Mouse (Mus musculus): ENCODE measurements around the gene Apobec1. TPM values are rescaled to one million over a fixed set of nuclear protein-coding genes. Genes with fewer than 3 reads are reported as not detected.

Apobec1 gene
- total and polyA plus RNA-seq, 3 experiments, result 4.5 to 5.8 TPM; not detected in 1

- no peak overlapping the region for H3K27ac ChIP-seq (ENCODE audit: control insufficient read depth, low read depth, low read length)
- peaks cover 0 to 9% of the 10 kb centered on the region in 2 experiments; a peak in 2 of 4 replicates for H3K36me3 ChIP-seq (ENCODE audit: control insufficient read depth in 1 of 2, insufficient read depth in 2 of 2, low read length in 2 of 2)
- no peak for TF ChIP-seq BHLHE40 (IDR thresholded peaks at IDR 0.05; ENCODE audit: borderline replicate concordance, low read depth, low read length)
- TF ChIP-seq KAT2A (conservative IDR thresholded peaks at IDR 0.05; ENCODE audit: low read depth, low read length), result no peak
- no peak for TF ChIP-seq TAL1 (IDR thresholded peaks at IDR 0.05; ENCODE audit: low read length)
- no peak for TF ChIP-seq GABPA (IDR thresholded peaks at IDR 0.05; ENCODE audit: low read depth, low read length)
- TF ChIP-seq MAZ (IDR thresholded peaks at IDR 0.05; ENCODE audit: low read depth, low read length), result no peak
These were observed 23.2 kb downstream of the Apobec1 start for GRCm38 (mm10) chr6:122579086-122579485.

DNA sequence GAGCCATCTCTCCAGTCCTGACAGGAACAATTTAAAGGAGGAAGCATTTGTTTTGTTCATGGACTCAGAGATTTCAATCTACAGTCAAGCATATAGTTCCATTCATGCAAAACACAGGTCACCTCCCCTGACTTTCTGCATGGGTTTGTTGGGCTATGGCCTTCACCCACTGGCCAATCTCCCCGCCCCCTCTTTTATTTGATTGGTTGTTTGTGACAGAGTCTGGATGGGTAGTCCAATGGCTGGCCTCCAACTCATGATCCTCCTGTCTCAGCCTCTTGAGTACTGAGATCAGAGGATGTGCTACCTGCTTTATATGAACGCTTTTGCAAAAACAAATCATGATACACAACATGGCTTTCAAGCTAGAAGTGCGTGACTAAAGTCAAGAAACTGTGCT is 25.2 kb downstream of the Apobec1 start:
- H3K27me3 ChIP-seq (ENCODE audit: control insufficient read depth in 1 of 2, insufficient read depth in 2 of 2, low read length in 2 of 2), result no peaks in the 10 kb centered on the region
- peaks cover 19% of the 10 kb centered on the region in 2 experiments for H3K4me1 ChIP-seq (ENCODE audit: control insufficient read depth in 1 of 2, insufficient read depth in 2 of 2, low read length in 2 of 2)
- TF ChIP-seq HCFC1 (IDR thresholded peaks at IDR 0.05; ENCODE audit: low read depth, low read length) (no peak), ZC3H11A (IDR thresholded peaks at IDR 0.05; ENCODE audit: low read depth, low read length) (no peak), MYC (IDR thresholded peaks at IDR 0.05; ENCODE audit: low read depth, low read length) (no peak), MAZ (IDR thresholded peaks at IDR 0.05; ENCODE audit: low read depth, low read length) (no peak), USF1 (IDR thresholded peaks at IDR 0.05; ENCODE audit: low read depth, low read length) (no peak), KAT2A (conservative IDR thresholded peaks at IDR 0.05; ENCODE audit: low read depth, low read length) (no peak), SIN3A (IDR thresholded peaks at IDR 0.05; ENCODE audit: low read length) (no peak), TAL1 (IDR thresholded peaks at IDR 0.05; ENCODE audit: low read length) (no peak), USF2 (IDR thresholded peaks at IDR 0.05; ENCODE audit: borderline replicate concordance in 1 of 2, insufficient read depth in 1 of 2, low read depth in 1 of 2, low read length in 2 of 2) (no peak), MXI1 (IDR thresholded peaks at IDR 0.05; ENCODE audit: low read depth, low read length) (no peak), NELFE (IDR thresholded peaks at IDR 0.05; ENCODE audit: low read depth, low read length) (no peak), E2F4 (IDR thresholded peaks at IDR 0.05; ENCODE audit: borderline replicate concordance, low read depth, low read length) (no peak), SMC3 (IDR thresholded peaks at IDR 0.05; ENCODE audit: low read depth, low read length) (no peak), RAD21 (IDR thresholded peaks at IDR 0.05; ENCODE audit: low read depth, low read length) (no peak)
- peaks cover 0 to 9% of the 10 kb centered on the region in 2 experiments; a peak in 2 of 4 replicates for H3K36me3 ChIP-seq (ENCODE audit: control insufficient read depth in 1 of 2, insufficient read depth in 2 of 2, low read length in 2 of 2)
- no peak overlapping the region for H3K4me3 ChIP-seq (ENCODE audit: control insufficient read depth in 1 of 2, insufficient read depth in 1 of 2, low read depth in 2 of 2, low read length in 2 of 2)
- peak; percentile 18 for DNase-seq (ENCODE audit: low read depth, low spot score)
- H3K27ac ChIP-seq (ENCODE audit: control insufficient read depth, low read depth, low read length), result no peak overlapping the region
- H3K9ac ChIP-seq (ENCODE audit: control insufficient read depth, low read depth, low read length, poor library complexity, severe bottlenecking), result no peak overlapping the region
- H3K79me2 ChIP-seq (ENCODE audit: control insufficient read depth, insufficient read depth, low read length, poor library complexity), result no peaks in the 10 kb centered on the region
- no peaks in the 10 kb centered on the region for H3K9me3 ChIP-seq (replicated peaks; ENCODE audit: insufficient read depth, low read length)

More at GRCm38 (mm10) chr6:122579086-122579485, 23.2 kb downstream of the Apobec1 start:
- Histone ChIP-seq H3K4me3 (ENCODE audit: control insufficient read depth in 1 of 2, insufficient read depth in 1 of 2, low read depth in 2 of 2, low read length in 2 of 2) (no peak overlapping the region), H3K27me3 (ENCODE audit: control insufficient read depth in 1 of 2, insufficient read depth in 2 of 2, low read length in 2 of 2) (no peaks in the 10 kb centered on the region), H3K9ac (ENCODE audit: control insufficient read depth, low read depth, low read length, poor library complexity, severe bottlenecking) (no peak overlapping the region), H3K4me1 (ENCODE audit: control insufficient read depth in 1 of 2, insufficient read depth in 2 of 2, low read length in 2 of 2) (peaks cover 14 to 19% of the 10 kb centered on the region in 2 experiments), H3K79me2 (ENCODE audit: control insufficient read depth, insufficient read depth, low read length, poor library complexity) (no peaks in the 10 kb centered on the region), H3K9me3 (replicated peaks; ENCODE audit: insufficient read depth, low read length) (no peaks in the 10 kb centered on the region)
- no peak for DNase-seq (ENCODE audit: low read depth, low spot score)

Data from MEL (cell line).